In genomic region chr5:149376367-149376766, GRCm38 (mm10) we compare ENCODE assay signal across 12 mouse cellular contexts. TPM values are rescaled to one million over a fixed set of nuclear protein-coding genes. Genes with fewer than 3 reads are reported as not detected.
DNase-seq lines count a peak whose midpoint lies in the region; ATAC-seq and TF ChIP-seq lines count a peak whose summit lies in the region.
"Had no signal": no experiment of that assay in that cellular context is flagged by ENCODE, and none has a peak within 500 bp of the region (broad histone marks: within the 10 kb centered on the region; RNA-seq: fewer than 3 reads in every experiment).

No protein-coding gene starts in this region.

- TF ChIP-seq EP300 in MEL (IDR thresholded peaks at IDR 0.05; ENCODE audit: low read depth in 1 of 2, low read length in 2 of 2) = peak; percentile 67 to 73; a peak in 3 of 4 replicates

- no peaks in the 10 kb centered on the region for H3K79me2 ChIP-seq in MEL (ENCODE audit: control insufficient read depth, insufficient read depth, low read length, poor library complexity)

- TF ChIP-seq RAD21 in MEL (IDR thresholded peaks at IDR 0.05; ENCODE audit: low read depth, low read length) = no peak

- no peak for ATAC-seq in forebrain, embryonic 12.5 days (ENCODE audit: low FRiP score)
- ATAC-seq in forebrain, embryonic 16.5 days = no peak
- ATAC-seq in heart, embryonic 15.5 days (replicated peaks; ENCODE audit: insufficient number of reproducible peaks, insufficient read depth, low FRiP score, low read depth) = no peak

- no peak overlapping the region for H3K9ac ChIP-seq in forebrain, embryonic 12.5 days
- H3K9ac ChIP-seq in forebrain, embryonic 16.5 days (replicated peaks; ENCODE audit: low read depth, low read length) = no peak overlapping the region
- no peak overlapping the region for H3K9ac ChIP-seq in heart, embryonic 15.5 days
- no peak overlapping the region for H3K9ac ChIP-seq in MEL (ENCODE audit: control insufficient read depth, low read depth, low read length, poor library complexity, severe bottlenecking)
- H3K9ac ChIP-seq: liver, embryonic 13.5 days had no signal

- no peak for TF ChIP-seq POLR2A in MEL (IDR thresholded peaks at IDR 0.05; ENCODE audit: control insufficient read depth in 1 of 2, insufficient read depth in 1 of 2, low read depth in 1 of 2, low read length in 2 of 2, poor library complexity in 1 of 2)

- no peaks in the 10 kb centered on the region for H3K9me3 ChIP-seq in forebrain, embryonic 12.5 days
- no peaks in the 10 kb centered on the region for H3K9me3 ChIP-seq in forebrain, embryonic 16.5 days (ENCODE audit: control insufficient read depth, low read length)
- H3K9me3 ChIP-seq in heart, embryonic 15.5 days (replicated peaks) = no peaks in the 10 kb centered on the region
- no peaks in the 10 kb centered on the region for H3K9me3 ChIP-seq in MEL (replicated peaks; ENCODE audit: insufficient read depth, low read length)
- H3K9me3 ChIP-seq in limb, embryonic 10.5 days (replicated peaks) = no peaks in the 10 kb centered on the region
- H3K9me3 ChIP-seq: liver, embryonic 13.5 days had no signal

- H3K4me2 ChIP-seq in forebrain, embryonic 12.5 days = no peak overlapping the region
- H3K4me2 ChIP-seq in forebrain, embryonic 16.5 days (ENCODE audit: low read length) = no peak overlapping the region
- H3K4me2 ChIP-seq in heart, embryonic 15.5 days = no peak overlapping the region
- H3K4me2 ChIP-seq: liver, embryonic 13.5 days had no signal

- no peaks in the 10 kb centered on the region for H3K36me3 ChIP-seq in forebrain, embryonic 12.5 days (replicated peaks)
- H3K36me3 ChIP-seq in forebrain, embryonic 16.5 days (ENCODE audit: control insufficient read depth, insufficient read depth) = no peaks in the 10 kb centered on the region
- H3K36me3 ChIP-seq in heart, embryonic 15.5 days = no peaks in the 10 kb centered on the region
- H3K36me3 ChIP-seq in MEL (ENCODE audit: control insufficient read depth in 1 of 2, insufficient read depth in 2 of 2, low read length in 2 of 2) = peaks cover 0 to 12% of the 10 kb centered on the region in 2 experiments; a peak in 2 of 4 replicates
- H3K36me3 ChIP-seq in limb, embryonic 10.5 days = no peaks in the 10 kb centered on the region
- H3K36me3 ChIP-seq: liver, embryonic 13.5 days had no signal

- no peak overlapping the region for H3K4me3 ChIP-seq in forebrain, embryonic 12.5 days (replicated peaks)
- no peak overlapping the region for H3K4me3 ChIP-seq in forebrain, embryonic 16.5 days (replicated peaks; ENCODE audit: low read length)
- no peak overlapping the region for H3K4me3 ChIP-seq in heart, embryonic 15.5 days
- peak overlapping the region; percentile 7 to 8; a peak in 3 of 4 replicates for H3K4me3 ChIP-seq in MEL (ENCODE audit: control insufficient read depth in 1 of 2, insufficient read depth in 1 of 2, low read depth in 2 of 2, low read length in 2 of 2)
- no peak overlapping the region for H3K4me3 ChIP-seq in limb, embryonic 10.5 days
- H3K4me3 ChIP-seq: erythroblast, embryonic 14.5 days; liver, embryonic 13.5 days had no signal

- peaks cover 10% of the 10 kb centered on the region; the same call in 1 of the 2 replicates for H3K27me3 ChIP-seq in forebrain, embryonic 12.5 days
- no peaks in the 10 kb centered on the region for H3K27me3 ChIP-seq in forebrain, embryonic 16.5 days (replicated peaks; ENCODE audit: control insufficient read depth, insufficient read depth, low read length)
- no peaks in the 10 kb centered on the region for H3K27me3 ChIP-seq in heart, embryonic 15.5 days
- H3K27me3 ChIP-seq in MEL (ENCODE audit: control insufficient read depth in 1 of 2, insufficient read depth in 2 of 2, low read length in 2 of 2) = no peaks in the 10 kb centered on the region
- no peaks in the 10 kb centered on the region for H3K27me3 ChIP-seq in limb, embryonic 10.5 days (ENCODE audit: low read depth, poor library complexity, severe bottlenecking)

- intact Hi-C loops in left cerebral cortex, postnatal 10 days (cut with DNase I) = no loop called here

- DNase-seq in heart, adult 8-10 months (ENCODE audit: low spot score) = no peak
- peak; percentile 35 for DNase-seq in MEL (ENCODE audit: low read depth, low spot score)
- DNase-seq in limb, embryonic 10.5 days (ENCODE audit: low spot score) = no peak
- DNase-seq in left cerebral cortex, postnatal 10 days (ENCODE audit: extremely low spot score in 1 of 2, low spot score in 2 of 2) = no peak
- no peak for DNase-seq in urinary bladder, adult 18-20 months (ENCODE audit: low spot score in 2 of 2)

- peaks cover 58% of the 10 kb centered on the region for H3K4me1 ChIP-seq in forebrain, embryonic 12.5 days
- H3K4me1 ChIP-seq in forebrain, embryonic 16.5 days (replicated peaks; ENCODE audit: control insufficient read depth, insufficient read depth, low read length) = peaks cover 40% of the 10 kb centered on the region
- peaks cover 50% of the 10 kb centered on the region for H3K4me1 ChIP-seq in heart, embryonic 15.5 days (replicated peaks)
- H3K4me1 ChIP-seq in MEL (ENCODE audit: control insufficient read depth in 1 of 2, insufficient read depth in 2 of 2, low read length in 2 of 2) = peaks cover 4 to 35% of the 10 kb centered on the region in 2 experiments
- H3K4me1 ChIP-seq in limb, embryonic 10.5 days = peaks cover 61% of the 10 kb centered on the region

- TF ChIP-seq CTCF in MEL (IDR thresholded peaks at IDR 0.05 in 2 of 3, conservative IDR thresholded peaks at IDR 0.05 in 1 of 3; ENCODE audit: control insufficient read depth in 1 of 3, insufficient read depth in 1 of 3, low read depth in 2 of 3, low read length in 3 of 3, poor library complexity in 1 of 3, severe bottlenecking in 1 of 3) = no peak

- 79% methylated on average over 7 of the region's 7 CpGs for WGBS in forebrain, embryonic 12.5 days
- WGBS in forebrain, embryonic 16.5 days = 83% methylated on average over 7 of the region's 7 CpGs
- WGBS in heart, embryonic 15.5 days = 67% methylated on average over 7 of the region's 7 CpGs
- 83% methylated on average over 7 of the region's 7 CpGs for WGBS in limb, embryonic 10.5 days

- H3K27ac ChIP-seq in forebrain, embryonic 12.5 days = peak overlapping the region; percentile 16; the same call in 1 of the 2 replicates
- H3K27ac ChIP-seq in forebrain, embryonic 16.5 days (ENCODE audit: low read length) = no peak overlapping the region
- 0 out of 2 replicates have a peak overlapping the region, but pooled peaks have one; percentile 60 for H3K27ac ChIP-seq in heart, embryonic 15.5 days
- no peak overlapping the region for H3K27ac ChIP-seq in MEL (ENCODE audit: control insufficient read depth, low read depth, low read length)
- peak overlapping the region; percentile 74 for H3K27ac ChIP-seq in limb, embryonic 10.5 days
- H3K27ac ChIP-seq: liver, embryonic 13.5 days had no signal

TF ChIP-seq in MEL, 35 proteins besides CTCF, POLR2A, EP300 and RAD21:
- TF ChIP-seq MAX (IDR thresholded peaks at IDR 0.05; ENCODE audit: low read length) (peak; percentile 24; the same call in 1 of the 2 replicates), SIN3A (IDR thresholded peaks at IDR 0.05; ENCODE audit: low read length) (no peak), ETS1 (IDR thresholded peaks at IDR 0.05; ENCODE audit: low read depth, low read length) (0 out of 2 replicates have a peak, but pooled peaks have one; percentile 44), ELF1 (IDR thresholded peaks at IDR 0.05; ENCODE audit: low read depth, low read length) (no peak), MYB (IDR thresholded peaks at IDR 0.05; ENCODE audit: low read depth, low read length) (peak; percentile 9; the same call in 1 of the 2 replicates), GATA1 (IDR thresholded peaks at IDR 0.05; ENCODE audit: low read depth, low read length) (peak; percentile 36; the same call in 1 of the 2 replicates), TAL1 (IDR thresholded peaks at IDR 0.05; ENCODE audit: low read length) (peak; percentile 55), TCF12 (IDR thresholded peaks at IDR 0.05; ENCODE audit: low read depth, low read length) (peak; percentile 71)

RNA-seq across cellular contexts. Expression of gene Medag, which starts 35.2 kb away (rescaled TPM):
- polyA plus RNA-seq in forebrain, embryonic 12.5 days (2016; fragmentation: Nextera tagmentation; extraction: Ambion mirVana) = 1.2 and 1.3 TPM in 2 replicates
- 1.3 and 1.7 TPM in 2 replicates for polyA plus RNA-seq in forebrain, embryonic 16.5 days (2015; fragmentation: Nextera tagmentation; extraction: Ambion mirVana)
- polyA plus RNA-seq in heart, embryonic 15.5 days (2015; fragmentation: Nextera tagmentation; extraction: Ambion mirVana) = 1.9 and 2.0 TPM in 2 replicates
- total RNA-seq in heart, adult 8-10 months (2022) = 10 to 100 TPM in 3 of 4 experiments, 1 to 10 TPM in 1; 9.4 to 13.9 (median 11.5) TPM
- not detected in 2 replicates for total RNA-seq in MEL (2012; rRNA removed)
- not detected for polyA plus RNA-seq in MEL (2012; ENCODE audit: insufficient read depth in 1 of 2, insufficient read length in 2 of 2, low read depth in 1 of 2, low replicate concordance in 2 of 2, missing spikeins in 1 of 2)
- 0.26 and 0.33 TPM in 2 replicates for polyA plus RNA-seq in limb, embryonic 10.5 days (2016; fragmentation: Nextera tagmentation; extraction: Ambion mirVana)
- 1 to 10 TPM; 2.7 to 3.5 TPM for total RNA-seq in left cerebral cortex, postnatal 10 days (2021)
- total RNA-seq: CH12.LX; megakaryocyte, adult 5-6 weeks had no signal
- polyA plus RNA-seq: erythroblast, embryonic 14.5 days had no signal

Comparison
In these comparisons a context has a peak if more than half of its experiments do, and no peak if none do; other contexts are left out.
1. H3K27ac ChIP-seq: peak in forebrain, embryonic 12.5 days (single experiment), heart, embryonic 15.5 days (single experiment) and limb, embryonic 10.5 days (single experiment); none in forebrain, embryonic 16.5 days (single experiment) and MEL (single experiment).
2. H3K4me3 ChIP-seq: peak in MEL (2 of 2); none in forebrain, embryonic 12.5 days (single experiment), forebrain, embryonic 16.5 days (single experiment), heart, embryonic 15.5 days (single experiment) and limb, embryonic 10.5 days (single experiment).